Mouse (Mus musculus) limb, embryonic 12.5 days (tissue): ENCODE measurements around the gene Cabp7. TPM values are rescaled to one million over a fixed set of nuclear protein-coding genes. Genes with fewer than 3 reads are reported as not detected.

Source experiments
- ATAC-seq: fragments of 200-750 bp; cut with Nextera tagmentation; 2 replicates; pipeline ENCODE4 v1.8.0; 2017; ENCODE audit warnings: low read depth, moderate TSS enrichment; ENCODE audit not compliant: insufficient number of reproducible peaks, insufficient read depth, low FRiP score, low TSS enrichment
- H3K27ac ChIP-seq: fragments of 300-500 bp; sonication (generic); 2 replicates; pipeline ENCODE4 v1.5.1; 2016; ENCODE audit warnings: mild to moderate bottlenecking, moderate library complexity
- H3K27me3 ChIP-seq: fragments of 300-500 bp; sonication (generic); 2 replicates; pipeline ENCODE4 v1.6.1; 2016; ENCODE audit warnings: mild to moderate bottlenecking, moderate library complexity
- H3K36me3 ChIP-seq: fragments of 300-500 bp; sonication (generic); 2 replicates; pipeline ENCODE4 v1.6.1; 2016; ENCODE audit warnings: mild to moderate bottlenecking, moderate library complexity
- H3K4me1 ChIP-seq: fragments of 300-500 bp; sonication (generic); replicated peaks from 2 replicates; pipeline ENCODE4 v1.6.1; 2016
- H3K4me2 ChIP-seq: fragments of 300-500 bp; sonication (generic); 2 replicates; pipeline ENCODE4 v1.6.1; 2016; ENCODE audit warnings: mild to moderate bottlenecking, moderate library complexity
- H3K4me3 ChIP-seq: fragments of 300-500 bp; sonication (generic); replicated peaks from 2 replicates; pipeline ENCODE4 v1.5.1; 2016; ENCODE audit warnings: mild to moderate bottlenecking
- H3K9ac ChIP-seq: fragments of 300-500 bp; sonication (generic); replicated peaks from 2 replicates; pipeline ENCODE4 v1.6.1; 2016; ENCODE audit warnings: mild to moderate bottlenecking, moderate library complexity
- H3K9me3 ChIP-seq: fragments of 300-500 bp; sonication (generic); 2 replicates; pipeline ENCODE4 v1.6.1; 2016; ENCODE audit warnings: mild to moderate bottlenecking, moderate library complexity
- WGBS: fragments of 180-500 bp; shearing (Covaris S2); methylation state at CpG from one replicate; pipeline ENCODE4 v1.1.7; 2016; 5-methylcytosine and 5-hydroxymethylcytosine counted together
- polyA plus RNA-seq: library from polyadenylated mRNA; unstranded; fragments of >200 nt; fragmentation: Nextera tagmentation; extraction: Ambion mirVana; gene quantifications from 2 replicates; pipeline ENCODE4 v1.2.1, GENCODE M21; 2016

Cabp7 gene
- polyA plus RNA-seq, 1 experiment from 2014 or later = 0.08 TPM

DNA sequence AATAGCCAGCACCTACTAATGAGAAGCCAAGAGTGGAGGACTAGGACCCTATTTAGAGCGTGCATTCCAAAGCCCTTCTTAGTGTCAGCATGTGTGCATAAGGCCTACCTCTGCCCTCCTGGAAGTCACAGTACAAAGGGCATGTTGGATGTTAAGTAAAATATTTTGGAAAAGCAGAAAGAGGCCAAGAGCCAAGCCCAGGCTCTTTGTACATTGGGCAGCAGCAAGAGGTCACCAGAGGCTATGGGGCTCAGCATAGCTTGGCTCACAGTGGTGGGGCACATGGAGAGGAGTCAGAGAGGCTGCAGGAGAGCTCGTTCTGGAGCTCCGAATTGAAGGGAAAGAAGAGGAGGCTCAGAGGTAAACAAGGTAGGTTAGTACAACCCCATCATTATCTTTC, 59.6 kb downstream of the Cabp7 start:
- peaks cover 26% of the 10 kb centered on the region for H3K36me3 ChIP-seq
- 63% methylated on average over 3 of the region's 3 CpGs for WGBS

More for the DNA sequence above, 59.6 kb downstream of the Cabp7 start:
- ATAC-seq = no peak
- no peak overlapping the region for H3K27ac ChIP-seq
- H3K9me3 ChIP-seq = no peaks in the 10 kb centered on the region
- no peak overlapping the region for H3K9ac ChIP-seq
- no peak overlapping the region for H3K4me3 ChIP-seq
- H3K4me1 ChIP-seq = 0 out of 2 replicates have a peak, but pooled peaks cover 5% of the 10 kb centered on the region
- H3K27me3 ChIP-seq = no peaks in the 10 kb centered on the region
- H3K4me2 ChIP-seq = no peak overlapping the region

Other genes with a start within 250 kb of the Cabp7 start
- gene Mtmr3, start 151.9 kb downstream of the Cabp7 start, polyA plus RNA-seq = 39.5 and 40.0 TPM in 2 replicates
- not detected in 2 replicates for gene Gm11032, start 126.7 kb downstream of the Cabp7 start, polyA plus RNA-seq
- 37.2 and 39.7 TPM in 2 replicates for gene Ascc2, start 109.0 kb downstream of the Cabp7 start, polyA plus RNA-seq
- gene Uqcr10, start 42.4 kb downstream of the Cabp7 start, polyA plus RNA-seq = 646 and 679 TPM in 2 replicates
- gene Zmat5, start 42.1 kb downstream of the Cabp7 start, polyA plus RNA-seq = 75.7 and 76.7 TPM in 2 replicates
- 59.8 and 68.0 TPM in 2 replicates for gene Nf2, start 102.8 kb upstream of the Cabp7 start, polyA plus RNA-seq
- 85.8 and 87.1 TPM in 2 replicates for gene Nipsnap1, start 127.2 kb upstream of the Cabp7 start, polyA plus RNA-seq
- gene Thoc5, start 148.5 kb upstream of the Cabp7 start, polyA plus RNA-seq = 40.3 and 44.3 TPM in 2 replicates
- gene Nefh, start 201.3 kb upstream of the Cabp7 start, polyA plus RNA-seq = 0.19 and 0.27 TPM in 2 replicates
- 48.8 and 54.8 TPM in 2 replicates for gene Ap1b1, start 240.0 kb upstream of the Cabp7 start, polyA plus RNA-seq